Mouse (Mus musculus): Measurements from ENCODE around the gene Tmem102. TPM values are rescaled to one million over a fixed set of nuclear protein-coding genes. Genes with fewer than 3 reads are reported as not detected.

Gene Tmem102
- polyA plus RNA-seq, 1 experiment from 2014 or later, result 4.1 TPM

- H3K9ac ChIP-seq (ENCODE audit: low read depth, low read length), result peak overlapping the region; percentile 72
- no peaks in the 10 kb centered on the region for H3K27me3 ChIP-seq (replicated peaks; ENCODE audit: control insufficient read depth, insufficient read depth, low read length)
- H3K36me3 ChIP-seq (ENCODE audit: control insufficient read depth, insufficient read depth, low read length), result peaks cover 43% of the 10 kb centered on the region
- H3K4me3 ChIP-seq (ENCODE audit: low read depth, low read length), result peak overlapping the region; percentile 73
- 0 out of 2 replicates have a peak overlapping the region, but pooled peaks have one; percentile 36 for H3K27ac ChIP-seq (replicated peaks; ENCODE audit: low read depth, low read length)
- 50% methylated on average over 7 of the region's 8 CpGs for WGBS
- no peaks in the 10 kb centered on the region for H3K9me3 ChIP-seq (ENCODE audit: control insufficient read depth, low read length)
- H3K4me1 ChIP-seq (ENCODE audit: control insufficient read depth, insufficient read depth, low read length), result peaks cover 23% of the 10 kb centered on the region
- no peak for DNase-seq (ENCODE audit: low spot score)
- ATAC-seq (ENCODE audit: low read depth), result no peak
- H3K4me2 ChIP-seq (ENCODE audit: low read depth, low read length), result peak overlapping the region; percentile 95
These were observed 28.1 kb upstream of the Tmem102 start for GRCm38 (mm10) chr11:69833554-69833953.

- 86% methylated on average over 5 of the region's 5 CpGs for WGBS
These were observed 23.4 kb upstream of the Tmem102 start for GRCm38 (mm10) chr11:69828832-69829231.

GRCm38 (mm10) chr11:69823456-69823855 lies 18.0 kb upstream of the Tmem102 start:
- H3K27me3 ChIP-seq (replicated peaks; ENCODE audit: control insufficient read depth, insufficient read depth, low read length), result no peaks in the 10 kb centered on the region
- WGBS, result 79% methylated on average over 2 of the region's 2 CpGs
- H3K4me2 ChIP-seq (ENCODE audit: low read depth, low read length), result no peak overlapping the region
- peaks cover 44% of the 10 kb centered on the region for H3K36me3 ChIP-seq (ENCODE audit: control insufficient read depth, insufficient read depth, low read length)
- no peak overlapping the region for H3K9ac ChIP-seq (ENCODE audit: low read depth, low read length)
- no peaks in the 10 kb centered on the region for H3K4me1 ChIP-seq (ENCODE audit: control insufficient read depth, insufficient read depth, low read length)
- no peak overlapping the region for H3K27ac ChIP-seq (replicated peaks; ENCODE audit: low read depth, low read length)
- no peak for DNase-seq (ENCODE audit: low spot score)
- no peak for ATAC-seq (ENCODE audit: low read depth)
- H3K4me3 ChIP-seq (ENCODE audit: low read depth, low read length), result no peak overlapping the region
- no peaks in the 10 kb centered on the region for H3K9me3 ChIP-seq (ENCODE audit: control insufficient read depth, low read length)

More at GRCm38 (mm10) chr11:69828832-69829231, 23.4 kb upstream of the Tmem102 start:
- ATAC-seq (ENCODE audit: low read depth), result no peak
- Histone ChIP-seq H3K27me3 (replicated peaks; ENCODE audit: control insufficient read depth, insufficient read depth, low read length) (no peaks in the 10 kb centered on the region), H3K9me3 (ENCODE audit: control insufficient read depth, low read length) (no peaks in the 10 kb centered on the region), H3K4me3 (ENCODE audit: low read depth, low read length) (no peak overlapping the region), H3K27ac (replicated peaks; ENCODE audit: low read depth, low read length) (no peak overlapping the region), H3K4me1 (ENCODE audit: control insufficient read depth, insufficient read depth, low read length) (peaks cover 3% of the 10 kb centered on the region; the same call in 1 of the 2 replicates), H3K9ac (ENCODE audit: low read depth, low read length) (no peak overlapping the region), H3K36me3 (ENCODE audit: control insufficient read depth, insufficient read depth, low read length) (peaks cover 86% of the 10 kb centered on the region), H3K4me2 (ENCODE audit: low read depth, low read length) (no peak overlapping the region)
- DNase-seq (ENCODE audit: low spot score), result no peak

GRCm38 (mm10) chr11:69822080-69822479 lies 16.7 kb upstream of the Tmem102 start, which contains the start of gene Spem1:
Gene Spem1 (minus strand): TSS chr11:69822180.
- no peak for ATAC-seq (ENCODE audit: low read depth)
- DNase-seq (ENCODE audit: low spot score), result no peak
- Histone ChIP-seq H3K27ac (replicated peaks; ENCODE audit: low read depth, low read length) (no peak within 1 kb of the TSS), H3K4me2 (ENCODE audit: low read depth, low read length) (no peak within 1 kb of the TSS), H3K27me3 (replicated peaks; ENCODE audit: control insufficient read depth, insufficient read depth, low read length) (no peaks in the 10 kb centered on the region), H3K4me1 (ENCODE audit: control insufficient read depth, insufficient read depth, low read length) (no peaks in the 10 kb centered on the region), H3K9me3 (ENCODE audit: control insufficient read depth, low read length) (peaks cover 12% of the 10 kb centered on the region), H3K4me3 (ENCODE audit: low read depth, low read length) (no peak within 1 kb of the TSS), H3K36me3 (ENCODE audit: control insufficient read depth, insufficient read depth, low read length) (peaks cover 30% of the 10 kb centered on the region), H3K9ac (ENCODE audit: low read depth, low read length) (no peak within 1 kb of the TSS)
- WGBS, result 95% methylated on average over 2 of the region's 3 CpGs

- Histone ChIP-seq H3K27me3 (replicated peaks; ENCODE audit: control insufficient read depth, insufficient read depth, low read length) (no peaks in the 10 kb centered on the region), H3K9ac (ENCODE audit: low read depth, low read length) (no peak overlapping the region), H3K4me1 (ENCODE audit: control insufficient read depth, insufficient read depth, low read length) (no peaks in the 10 kb centered on the region), H3K27ac (replicated peaks; ENCODE audit: low read depth, low read length) (no peak overlapping the region), H3K4me2 (ENCODE audit: low read depth, low read length) (no peak overlapping the region), H3K9me3 (ENCODE audit: control insufficient read depth, low read length) (peaks cover 12% of the 10 kb centered on the region), H3K4me3 (ENCODE audit: low read depth, low read length) (no peak overlapping the region), H3K36me3 (ENCODE audit: control insufficient read depth, insufficient read depth, low read length) (no peaks in the 10 kb centered on the region)
- DNase-seq (ENCODE audit: low spot score) (no peak), ATAC-seq (ENCODE audit: low read depth) (no peak)
- WGBS, result 90% methylated on average over 8 of the region's 8 CpGs
These were observed 13.4 kb upstream of the Tmem102 start for GRCm38 (mm10) chr11:69818871-69819270.

GRCm38 (mm10) chr11:69818365-69818764 lies 12.9 kb upstream of the Tmem102 start, which contains the start of gene Spem2:
Gene Spem2 (minus strand): TSS chr11:69818465.
- no peak within 1 kb of the TSS for H3K4me2 ChIP-seq (ENCODE audit: low read depth, low read length)
- no peaks in the 10 kb centered on the region for H3K27me3 ChIP-seq (replicated peaks; ENCODE audit: control insufficient read depth, insufficient read depth, low read length)
- H3K9ac ChIP-seq (ENCODE audit: low read depth, low read length), result no peak within 1 kb of the TSS
- WGBS, result 84% methylated on average over 2 of the region's 2 CpGs
- H3K9me3 ChIP-seq (ENCODE audit: control insufficient read depth, low read length), result peaks cover 12% of the 10 kb centered on the region
- H3K4me3 ChIP-seq (ENCODE audit: low read depth, low read length), result no peak within 1 kb of the TSS
- H3K4me1 ChIP-seq (ENCODE audit: control insufficient read depth, insufficient read depth, low read length), result no peaks in the 10 kb centered on the region
- no peak within 1 kb of the TSS for H3K27ac ChIP-seq (replicated peaks; ENCODE audit: low read depth, low read length)
- H3K36me3 ChIP-seq (ENCODE audit: control insufficient read depth, insufficient read depth, low read length), result no peaks in the 10 kb centered on the region
- DNase-seq (ENCODE audit: low spot score), result no peak
- ATAC-seq (ENCODE audit: low read depth), result no peak

GRCm38 (mm10) chr11:69816520-69816919 lies 11.1 kb upstream of the Tmem102 start:
- Histone ChIP-seq H3K9ac (ENCODE audit: low read depth, low read length) (no peak overlapping the region), H3K4me1 (ENCODE audit: control insufficient read depth, insufficient read depth, low read length) (no peaks in the 10 kb centered on the region), H3K4me3 (ENCODE audit: low read depth, low read length) (no peak overlapping the region), H3K36me3 (ENCODE audit: control insufficient read depth, insufficient read depth, low read length) (no peaks in the 10 kb centered on the region), H3K27ac (replicated peaks; ENCODE audit: low read depth, low read length) (no peak overlapping the region), H3K4me2 (ENCODE audit: low read depth, low read length) (no peak overlapping the region), H3K9me3 (ENCODE audit: control insufficient read depth, low read length) (peaks cover 12% of the 10 kb centered on the region), H3K27me3 (replicated peaks; ENCODE audit: control insufficient read depth, insufficient read depth, low read length) (no peaks in the 10 kb centered on the region)
- no peak for ATAC-seq (ENCODE audit: low read depth)
- DNase-seq (ENCODE audit: low spot score), result no peak
- WGBS, result 93% methylated on average over 12 of the region's 12 CpGs

GRCm38 (mm10) chr11:69815155-69815554 lies 9.7 kb upstream of the Tmem102 start, which contains the start of gene Gm39566:
Gene Gm39566 (minus strand): TSS chr11:69815298.
- H3K4me3 ChIP-seq (ENCODE audit: low read depth, low read length), result no peak within 1 kb of the TSS
- no peaks in the 10 kb centered on the region for H3K4me1 ChIP-seq (ENCODE audit: control insufficient read depth, insufficient read depth, low read length)
- peaks cover 12% of the 10 kb centered on the region for H3K9me3 ChIP-seq (ENCODE audit: control insufficient read depth, low read length)
- no peaks in the 10 kb centered on the region for H3K27me3 ChIP-seq (replicated peaks; ENCODE audit: control insufficient read depth, insufficient read depth, low read length)
- no peak for ATAC-seq (ENCODE audit: low read depth)
- WGBS, result 61% methylated on average over 10 of the region's 10 CpGs
- H3K36me3 ChIP-seq (ENCODE audit: control insufficient read depth, insufficient read depth, low read length), result no peaks in the 10 kb centered on the region
- H3K9ac ChIP-seq (ENCODE audit: low read depth, low read length), result no peak within 1 kb of the TSS
- H3K4me2 ChIP-seq (ENCODE audit: low read depth, low read length), result no peak within 1 kb of the TSS
- DNase-seq (ENCODE audit: low spot score), result no peak
- no peak within 1 kb of the TSS for H3K27ac ChIP-seq (replicated peaks; ENCODE audit: low read depth, low read length)

GRCm38 (mm10) chr11:69810280-69810679 lies 4.9 kb upstream of the Tmem102 start:
- Histone ChIP-seq H3K27ac (replicated peaks; ENCODE audit: low read depth, low read length) (no peak overlapping the region), H3K4me2 (ENCODE audit: low read depth, low read length) (no peak overlapping the region), H3K27me3 (replicated peaks; ENCODE audit: control insufficient read depth, insufficient read depth, low read length) (peaks cover 7% of the 10 kb centered on the region), H3K4me1 (ENCODE audit: control insufficient read depth, insufficient read depth, low read length) (no peaks in the 10 kb centered on the region), H3K9ac (ENCODE audit: low read depth, low read length) (no peak overlapping the region), H3K9me3 (ENCODE audit: control insufficient read depth, low read length) (no peaks in the 10 kb centered on the region), H3K4me3 (ENCODE audit: low read depth, low read length) (no peak overlapping the region), H3K36me3 (ENCODE audit: control insufficient read depth, insufficient read depth, low read length) (no peaks in the 10 kb centered on the region)
- no peak for ATAC-seq (ENCODE audit: low read depth)
- DNase-seq (ENCODE audit: low spot score), result no peak

Data from embryonic facial prominence, embryonic 14.5 days (tissue).